Mouse (Mus musculus): ENCODE data around the gene Acap2. TPM values are rescaled to one million over a fixed set of nuclear protein-coding genes. Genes with fewer than 3 reads are reported as not detected.

Acap2 gene
- total and polyA plus RNA-seq, 3 experiments, result 17.2 to 19.1 TPM; not detected in 1

- Histone ChIP-seq H3K27me3 (ENCODE audit: control insufficient read depth in 1 of 2, insufficient read depth in 2 of 2, low read length in 2 of 2) (no peaks in the 10 kb centered on the region), H3K9me3 (replicated peaks; ENCODE audit: insufficient read depth, low read length) (no peaks in the 10 kb centered on the region), H3K4me3 (ENCODE audit: control insufficient read depth in 1 of 2, insufficient read depth in 1 of 2, low read depth in 2 of 2, low read length in 2 of 2) (peak overlapping the region; percentile 24 to 54), H3K36me3 (ENCODE audit: control insufficient read depth in 1 of 2, insufficient read depth in 2 of 2, low read length in 2 of 2) (peaks cover 0 to 2% of the 10 kb centered on the region in 2 experiments; a peak in 1 of 4 replicates), H3K79me2 (ENCODE audit: control insufficient read depth, insufficient read depth, low read length, poor library complexity) (no peaks in the 10 kb centered on the region; the same call in 1 of the 2 replicates), H3K9ac (ENCODE audit: control insufficient read depth, low read depth, low read length, poor library complexity, severe bottlenecking) (peak overlapping the region; percentile 61), H3K4me1 (ENCODE audit: control insufficient read depth in 1 of 2, insufficient read depth in 2 of 2, low read length in 2 of 2) (peaks cover 2 to 18% of the 10 kb centered on the region in 2 experiments; a peak in 3 of 4 replicates), H3K27ac (ENCODE audit: control insufficient read depth, low read depth, low read length) (peak overlapping the region; percentile 82)
- DNase-seq (ENCODE audit: low read depth, low spot score), result peak; percentile 92
- TF ChIP-seq MYC (IDR thresholded peaks at IDR 0.05; ENCODE audit: low read depth, low read length), result peak; percentile 99
- TF ChIP-seq MEF2A (IDR thresholded peaks at IDR 0.05; ENCODE audit: extremely low read depth, insufficient replicate concordance, low read depth, low read length, poor library complexity, severe bottlenecking), result no peak
- TF ChIP-seq NRF1 (IDR thresholded peaks at IDR 0.05; ENCODE audit: insufficient read depth, low read depth, low read length, poor library complexity, severe bottlenecking), result peak; percentile 89
- no peak for TF ChIP-seq SMC3 (IDR thresholded peaks at IDR 0.05; ENCODE audit: low read depth, low read length)
- peak; percentile 43; the same call in 1 of the 2 replicates for TF ChIP-seq POLR2AphosphoS2 (IDR thresholded peaks at IDR 0.05; ENCODE audit: low read length)
- TF ChIP-seq TAL1 (IDR thresholded peaks at IDR 0.05; ENCODE audit: low read length), result no peak
- TF ChIP-seq POLR2A (IDR thresholded peaks at IDR 0.05; ENCODE audit: control insufficient read depth in 1 of 2, insufficient read depth in 1 of 2, low read depth in 1 of 2, low read length in 2 of 2, poor library complexity in 1 of 2), result peak in 1 of 2 experiments; percentile 64; a peak in 2 of 4 replicates
- TF ChIP-seq ZMIZ1 (IDR thresholded peaks at IDR 0.05; ENCODE audit: low read depth, low read length), result no peak
- no peak for TF ChIP-seq MAZ (IDR thresholded peaks at IDR 0.05; ENCODE audit: low read depth, low read length)
- no peak for TF ChIP-seq CHD1 (IDR thresholded peaks at IDR 0.05; ENCODE audit: low read depth, low read length)
- no peak for TF ChIP-seq ZKSCAN1 (IDR thresholded peaks at IDR 0.05; ENCODE audit: low read depth, low read length)
- peak; percentile 45; the same call in 1 of the 2 replicates for TF ChIP-seq BHLHE40 (IDR thresholded peaks at IDR 0.05; ENCODE audit: borderline replicate concordance, low read depth, low read length)
- no peak for TF ChIP-seq E2F4 (IDR thresholded peaks at IDR 0.05; ENCODE audit: borderline replicate concordance, low read depth, low read length)
- TF ChIP-seq KAT2A (conservative IDR thresholded peaks at IDR 0.05; ENCODE audit: low read depth, low read length), result no peak
- TF ChIP-seq ZNF384 (IDR thresholded peaks at IDR 0.05; ENCODE audit: low read depth, low read length), result no peak
- TF ChIP-seq TCF12 (IDR thresholded peaks at IDR 0.05; ENCODE audit: low read depth, low read length), result no peak; the same call in 1 of the 2 replicates
- no peak for TF ChIP-seq GATA1 (IDR thresholded peaks at IDR 0.05; ENCODE audit: low read depth, low read length)
- TF ChIP-seq MAX (IDR thresholded peaks at IDR 0.05; ENCODE audit: low read length), result peak; percentile 100
- no peak for TF ChIP-seq MYB (IDR thresholded peaks at IDR 0.05; ENCODE audit: low read depth, low read length)
- no peak for TF ChIP-seq MAFK (IDR thresholded peaks at IDR 0.05; ENCODE audit: borderline replicate concordance, low read depth, low read length)
- peak; percentile 58 for TF ChIP-seq NELFE (IDR thresholded peaks at IDR 0.05; ENCODE audit: low read depth, low read length)
- TF ChIP-seq ELF1 (IDR thresholded peaks at IDR 0.05; ENCODE audit: low read depth, low read length), result 0 out of 2 replicates have a peak, but pooled peaks have one; percentile 39
- TF ChIP-seq CTCF (IDR thresholded peaks at IDR 0.05 in 2 of 3, conservative IDR thresholded peaks at IDR 0.05 in 1 of 3; ENCODE audit: control insufficient read depth in 1 of 3, insufficient read depth in 1 of 3, low read depth in 2 of 3, low read length in 3 of 3, poor library complexity in 1 of 3, severe bottlenecking in 1 of 3), result no peak
- no peak for TF ChIP-seq RAD21 (IDR thresholded peaks at IDR 0.05; ENCODE audit: low read depth, low read length)
- TF ChIP-seq EP300 (IDR thresholded peaks at IDR 0.05; ENCODE audit: low read depth in 1 of 2, low read length in 2 of 2), result peak in 1 of 2 experiments; percentile 45; a peak in 2 of 4 replicates
- TF ChIP-seq CHD2 (IDR thresholded peaks at IDR 0.05; ENCODE audit: low read length), result no peak
- TF ChIP-seq ETS1 (IDR thresholded peaks at IDR 0.05; ENCODE audit: low read depth, low read length), result peak; percentile 66
- 0 out of 4 replicates have a peak, but pooled peaks of 1 of the 2 experiments have one; percentile 44 for TF ChIP-seq USF2 (IDR thresholded peaks at IDR 0.05; ENCODE audit: borderline replicate concordance in 1 of 2, insufficient read depth in 1 of 2, low read depth in 1 of 2, low read length in 2 of 2)
- no peak for TF ChIP-seq POLR2AphosphoS5 (IDR thresholded peaks at IDR 0.05; ENCODE audit: borderline replicate concordance, low read depth, low read length)
- TF ChIP-seq RCOR1 (IDR thresholded peaks at IDR 0.05; ENCODE audit: low read depth, low read length), result no peak
- TF ChIP-seq HCFC1 (IDR thresholded peaks at IDR 0.05; ENCODE audit: low read depth, low read length), result peak; percentile 64
- TF ChIP-seq SIN3A (IDR thresholded peaks at IDR 0.05; ENCODE audit: low read length), result peak; percentile 93
- TF ChIP-seq TBP (IDR thresholded peaks at IDR 0.05; ENCODE audit: low read depth, low read length), result peak; percentile 59; the same call in 1 of the 2 replicates
- peak; percentile 89 for TF ChIP-seq USF1 (IDR thresholded peaks at IDR 0.05; ENCODE audit: low read depth, low read length)
- no peak for TF ChIP-seq GABPA (IDR thresholded peaks at IDR 0.05; ENCODE audit: low read depth, low read length)
Measured at GRCm38 (mm10) chr16:31233541-31234339, 32.7 kb upstream of the Acap2 start.
